ENCODE assay signal across 8 mouse cellular contexts in the genomic region with DNA sequence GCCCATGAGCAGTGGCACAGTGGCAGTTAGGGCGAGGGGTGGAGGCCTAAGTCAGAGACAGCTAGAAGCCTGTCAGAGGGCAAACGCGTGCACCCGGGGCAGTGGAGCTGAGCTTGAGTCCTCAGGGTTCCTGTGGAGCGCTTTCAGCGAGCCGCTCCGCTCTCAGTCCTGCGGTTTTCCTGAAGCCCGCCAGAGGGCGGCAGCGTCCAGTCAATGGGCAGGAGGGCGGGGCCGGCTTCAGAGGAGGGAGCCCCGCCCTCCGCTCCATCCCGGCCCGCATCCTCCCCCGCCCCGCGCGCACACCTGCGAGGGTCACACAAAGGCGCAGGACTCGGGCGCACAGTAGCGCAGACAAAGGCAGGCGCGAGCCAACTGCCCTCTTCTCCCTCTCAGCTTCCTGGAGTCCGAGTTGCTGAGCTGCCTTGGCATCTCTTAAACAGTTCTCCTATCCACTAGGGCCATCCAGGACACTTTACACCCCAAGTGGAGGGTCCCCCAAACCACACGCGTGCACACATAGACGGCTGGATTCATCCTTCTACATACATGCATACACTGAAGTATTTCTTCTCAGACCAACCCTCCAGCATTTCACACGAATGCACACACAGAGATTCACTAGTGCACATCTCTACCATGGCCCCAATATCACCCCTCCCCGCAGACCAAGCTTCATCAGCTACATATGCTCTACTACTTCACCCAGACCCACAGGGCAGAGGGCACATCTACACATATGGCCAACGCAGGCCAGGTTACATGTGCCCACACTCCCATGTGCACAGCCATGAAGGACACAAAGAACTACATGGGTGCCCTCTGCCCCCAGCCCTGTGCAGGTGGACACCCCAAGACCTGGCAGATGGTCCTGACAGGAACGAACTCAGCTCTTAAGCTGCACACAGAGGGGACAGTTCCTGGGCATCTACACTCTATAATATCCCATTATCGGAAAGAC. TPM values are rescaled to one million over a fixed set of nuclear protein-coding genes. Genes with fewer than 3 reads are reported as not detected.
DNase-seq lines count a peak whose midpoint lies in the region; ATAC-seq and TF ChIP-seq lines count a peak whose summit lies in the region.

No protein-coding gene starts in this region.

- TF ChIP-seq POLR2A in limb, embryonic 14.5 days (IDR thresholded peaks at IDR 0.05; ENCODE audit: borderline replicate concordance, extremely low read depth, insufficient read depth, insufficient read length) = no peak

- no peak for ATAC-seq in embryonic facial prominence, embryonic 12.5 days (ENCODE audit: insufficient number of reproducible peaks, insufficient read depth, low FRiP score, low TSS enrichment)
- ATAC-seq in limb, embryonic 14.5 days (ENCODE audit: low FRiP score, low read depth) = peak; percentile 74; the same call in 1 of the 2 replicates
- ATAC-seq in midbrain, embryonic 16.5 days = peak; percentile 78

- H3K27ac ChIP-seq in embryonic facial prominence, embryonic 12.5 days = no peak overlapping the region
- no peak overlapping the region for H3K27ac ChIP-seq in limb, embryonic 14.5 days (replicated peaks; ENCODE audit: low read depth, low read length)
- peak overlapping the region; percentile 60 for H3K27ac ChIP-seq in midbrain, embryonic 16.5 days (ENCODE audit: low read length)

- WGBS in embryonic facial prominence, embryonic 12.5 days = 7% methylated on average over 36 of the region's 38 CpGs
- 8% methylated on average over 38 of the region's 38 CpGs for WGBS in limb, embryonic 14.5 days
- 5% methylated on average over 36 of the region's 38 CpGs for WGBS in midbrain, embryonic 16.5 days

- peak; percentile 69 for DNase-seq in 3T3-L1 (ENCODE audit: low read depth, low spot score)
- peak; percentile 83 for DNase-seq in adrenal gland, postnatal 25 days
- DNase-seq in heart, adult 8-10 months (ENCODE audit: low spot score) = peak; percentile 76
- DNase-seq in kidney, adult 9 months = peak; percentile 74
- DNase-seq in limb, embryonic 14.5 days (ENCODE audit: low spot score) = peak; percentile 72
- peak; percentile 84 to 89 for DNase-seq in spleen, postnatal 10 days (ENCODE audit: low spot score in 2 of 2)

- 0 out of 2 replicates have a peak, but pooled peaks cover 6% of the 10 kb centered on the region for H3K4me1 ChIP-seq in embryonic facial prominence, embryonic 12.5 days
- H3K4me1 ChIP-seq in limb, embryonic 14.5 days (ENCODE audit: control insufficient read depth, insufficient read depth, low read length) = no peaks in the 10 kb centered on the region
- peaks cover 19% of the 10 kb centered on the region for H3K4me1 ChIP-seq in midbrain, embryonic 16.5 days (ENCODE audit: control insufficient read depth, insufficient read depth, low read length)

- no peaks in the 10 kb centered on the region for H3K9me3 ChIP-seq in embryonic facial prominence, embryonic 12.5 days
- peaks cover 3% of the 10 kb centered on the region; the same call in 1 of the 2 replicates for H3K9me3 ChIP-seq in limb, embryonic 14.5 days (ENCODE audit: control insufficient read depth, low read length)
- no peaks in the 10 kb centered on the region for H3K9me3 ChIP-seq in midbrain, embryonic 16.5 days (replicated peaks; ENCODE audit: control insufficient read depth, low read length, poor library complexity, severe bottlenecking)

- peaks cover 61% of the 10 kb centered on the region for H3K27me3 ChIP-seq in embryonic facial prominence, embryonic 12.5 days
- H3K27me3 ChIP-seq in limb, embryonic 14.5 days (ENCODE audit: control insufficient read depth, insufficient read depth, low read length) = peaks cover 37% of the 10 kb centered on the region
- H3K27me3 ChIP-seq in midbrain, embryonic 16.5 days (ENCODE audit: control insufficient read depth, insufficient read depth, low read depth, low read length) = no peaks in the 10 kb centered on the region; the same call in 1 of the 2 replicates

- H3K36me3 ChIP-seq in embryonic facial prominence, embryonic 12.5 days = no peaks in the 10 kb centered on the region
- no peaks in the 10 kb centered on the region for H3K36me3 ChIP-seq in limb, embryonic 14.5 days (ENCODE audit: control insufficient read depth, insufficient read depth, low read length)
- no peaks in the 10 kb centered on the region for H3K36me3 ChIP-seq in midbrain, embryonic 16.5 days (ENCODE audit: control insufficient read depth, insufficient read depth, low read length)

- no peak overlapping the region for H3K9ac ChIP-seq in embryonic facial prominence, embryonic 12.5 days
- H3K9ac ChIP-seq in limb, embryonic 14.5 days (ENCODE audit: low read depth, low read length, severe bottlenecking) = no peak overlapping the region
- H3K9ac ChIP-seq in midbrain, embryonic 16.5 days (ENCODE audit: low read depth, low read length) = peak overlapping the region; percentile 63

- peak overlapping the region; percentile 20 for H3K4me3 ChIP-seq in embryonic facial prominence, embryonic 12.5 days
- peak overlapping the region; percentile 12; the same call in 1 of the 2 replicates for H3K4me3 ChIP-seq in limb, embryonic 14.5 days (replicated peaks; ENCODE audit: low read length)
- H3K4me3 ChIP-seq in midbrain, embryonic 16.5 days (ENCODE audit: low read depth, low read length) = peak overlapping the region; percentile 34

- H3K4me2 ChIP-seq in embryonic facial prominence, embryonic 12.5 days (replicated peaks) = peak overlapping the region; percentile 50
- H3K4me2 ChIP-seq in limb, embryonic 14.5 days (replicated peaks; ENCODE audit: low read depth, low read length, severe bottlenecking) = peak overlapping the region; percentile 40
- peak overlapping the region; percentile 78 for H3K4me2 ChIP-seq in midbrain, embryonic 16.5 days (ENCODE audit: low read length)

RNA-seq across cellular contexts. Expression of a gene that starts 46.2 kb away (rescaled TPM):
- total RNA-seq in adrenal gland, postnatal 25 days (2021) = 0.67 and 1.0 TPM in 2 replicates
- polyA plus RNA-seq in embryonic facial prominence, embryonic 12.5 days (2016; fragmentation: Nextera tagmentation; extraction: Ambion mirVana) = 2.3 and 3.2 TPM in 2 replicates
- total RNA-seq in heart, adult 8-10 months (2022) = under 1 TPM; 0.49 to 0.72 (median 0.55) TPM
- 1.3 and 2.6 TPM in 2 replicates for polyA plus RNA-seq in limb, embryonic 14.5 days (2012; rRNA removed)
- 0.55 and 1.9 TPM in 2 replicates for polyA plus RNA-seq in limb, embryonic 14.5 days (2014; fragmentation: Nextera tagmentation; extraction: Ambion mirVana)
- 42.9 and 56.4 TPM in 2 replicates for polyA plus RNA-seq in midbrain, embryonic 16.5 days (2015; fragmentation: Nextera tagmentation; extraction: Ambion mirVana)

Comparison
In these comparisons a context has a peak if more than half of its experiments do, and no peak if none do; other contexts are left out.
1. RNA of a gene that starts 46.2 kb away (polyA plus RNA-seq): 42.9 to 56.4 TPM in midbrain, embryonic 16.5 days; 2.3 to 3.2 TPM in embryonic facial prominence, embryonic 12.5 days and 0.55 to 2.6 TPM in limb, embryonic 14.5 days; every median in the first group is over 10 times any median in the second.
2. Peak in every context shown above with its lines, with median percentiles within 50 percentile points of each other: DNase-seq, H3K4me2 ChIP-seq and H3K4me3 ChIP-seq.